Mouse (Mus musculus) liver, adult (tissue): ENCODE measurements around the gene Gm4969.

Source experiments
- GATA4 ChIP-seq: IDR thresholded peaks from 2 replicates; pipeline ENCODE4 v1.6.1; 2014; ENCODE audit warnings: mild to moderate bottlenecking, low read length; ENCODE audit not compliant: insufficient replicate concordance

The Gm4969 gene

GRCm38 (mm10) chr7:19118028-19118771 lies at the start of gene Gm4969:
TSS of gene Gm4969 (minus strand) at chr7:19118368.
- no peak for TF ChIP-seq GATA4

DNA sequence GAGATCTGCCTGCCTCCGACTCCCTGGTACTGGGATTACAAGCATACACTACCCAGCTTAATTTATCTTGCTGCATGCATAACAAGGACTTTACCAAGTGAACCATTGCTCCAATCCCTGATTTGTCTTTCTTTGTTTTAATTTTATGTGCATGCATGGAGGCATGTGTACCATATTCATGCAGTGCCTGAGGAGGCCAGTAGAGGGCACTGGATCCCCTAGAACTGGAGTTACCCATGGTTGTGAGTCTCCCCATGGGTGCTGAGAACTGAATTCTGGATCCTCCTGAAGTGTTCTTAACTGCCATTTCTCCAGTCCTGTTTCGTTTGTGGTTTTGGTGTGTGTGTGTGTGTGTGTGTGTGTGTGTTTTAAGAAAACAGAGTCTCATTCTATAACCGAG lies 48.8 kb upstream of the Gm4969 start:
- TF ChIP-seq GATA4, result no peak

- TF ChIP-seq GATA4, result no peak
Measured at GRCm38 (mm10) chr7:19165656-19166423, 47.7 kb upstream of the Gm4969 start, which contains the start of gene Gipr. TSS of gene Gipr (minus strand) at chr7:19166127.

DNA sequence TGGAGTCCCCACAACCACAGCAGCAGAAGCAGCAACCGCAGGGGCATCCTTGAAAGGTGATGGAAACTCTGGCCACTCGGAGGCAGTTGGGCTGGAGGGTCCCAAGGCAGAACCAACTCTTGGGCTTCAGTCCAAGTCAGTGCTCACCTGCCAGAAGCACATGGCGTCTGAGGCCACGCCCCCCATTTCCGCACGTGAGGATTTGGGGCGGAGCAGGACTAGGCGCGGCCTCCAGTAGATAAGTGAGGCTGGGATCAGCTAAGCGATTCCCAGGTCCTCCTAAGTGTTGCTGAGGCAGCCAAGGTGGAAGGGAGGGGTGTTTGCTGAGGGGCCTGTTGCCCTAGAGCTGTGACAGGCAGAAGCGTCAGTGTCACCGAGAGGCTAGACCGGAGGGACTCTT lies 46.8 kb upstream of the Gm4969 start:
- no peak for TF ChIP-seq GATA4

GRCm38 (mm10) chr7:19164189-19164588 lies 46.0 kb upstream of the Gm4969 start:
- no peak for TF ChIP-seq GATA4

DNA sequence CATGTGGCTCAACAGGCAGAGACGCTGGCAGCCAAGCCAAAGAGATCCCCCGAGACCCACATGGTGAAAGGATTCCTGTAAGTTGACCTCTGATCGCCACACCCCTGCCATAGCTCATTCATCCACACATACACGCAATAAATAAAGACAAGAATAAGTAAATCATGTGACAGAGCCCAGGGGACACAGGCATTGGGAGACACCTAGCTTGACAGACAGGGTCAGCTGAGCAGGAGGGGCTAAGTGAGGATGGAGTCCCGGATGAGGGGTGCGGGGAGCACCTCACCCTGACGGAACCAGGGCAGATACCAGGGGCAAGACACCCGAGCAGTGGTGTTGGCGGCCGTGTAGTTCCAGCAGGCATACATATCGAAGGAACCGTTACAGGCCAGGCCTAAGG lies 45.6 kb upstream of the Gm4969 start:
- TF ChIP-seq GATA4, result no peak

- no peak for TF ChIP-seq GATA4
Measured at GRCm38 (mm10) chr7:19162928-19163327, 44.8 kb upstream of the Gm4969 start.

DNA sequence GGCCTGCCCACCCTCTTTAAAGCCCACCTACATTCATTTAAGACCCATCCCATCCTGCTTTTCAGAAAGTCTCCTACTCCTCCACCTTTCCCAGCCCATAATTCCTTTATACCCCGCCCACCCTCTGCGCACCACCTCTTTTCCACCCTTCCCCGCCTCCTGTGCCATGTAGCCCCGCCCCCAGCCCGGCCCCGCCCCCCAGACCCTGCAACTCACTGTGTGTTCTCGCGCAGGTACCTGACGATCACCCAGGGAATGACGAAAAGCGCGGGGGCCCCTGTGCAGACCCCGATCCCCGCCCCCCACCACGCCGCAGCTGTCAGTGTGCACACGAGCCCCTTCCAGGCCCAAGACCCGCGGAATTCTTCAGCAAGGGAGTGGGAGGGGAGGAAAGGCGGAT lies 41.9 kb upstream of the Gm4969 start:
- no peak for TF ChIP-seq GATA4

GRCm38 (mm10) chr7:19159411-19159810 lies 41.2 kb upstream of the Gm4969 start:
- no peak for TF ChIP-seq GATA4

- TF ChIP-seq GATA4, result no peak
Measured at GRCm38 (mm10) chr7:19158601-19159000, 40.4 kb upstream of the Gm4969 start.

DNA sequence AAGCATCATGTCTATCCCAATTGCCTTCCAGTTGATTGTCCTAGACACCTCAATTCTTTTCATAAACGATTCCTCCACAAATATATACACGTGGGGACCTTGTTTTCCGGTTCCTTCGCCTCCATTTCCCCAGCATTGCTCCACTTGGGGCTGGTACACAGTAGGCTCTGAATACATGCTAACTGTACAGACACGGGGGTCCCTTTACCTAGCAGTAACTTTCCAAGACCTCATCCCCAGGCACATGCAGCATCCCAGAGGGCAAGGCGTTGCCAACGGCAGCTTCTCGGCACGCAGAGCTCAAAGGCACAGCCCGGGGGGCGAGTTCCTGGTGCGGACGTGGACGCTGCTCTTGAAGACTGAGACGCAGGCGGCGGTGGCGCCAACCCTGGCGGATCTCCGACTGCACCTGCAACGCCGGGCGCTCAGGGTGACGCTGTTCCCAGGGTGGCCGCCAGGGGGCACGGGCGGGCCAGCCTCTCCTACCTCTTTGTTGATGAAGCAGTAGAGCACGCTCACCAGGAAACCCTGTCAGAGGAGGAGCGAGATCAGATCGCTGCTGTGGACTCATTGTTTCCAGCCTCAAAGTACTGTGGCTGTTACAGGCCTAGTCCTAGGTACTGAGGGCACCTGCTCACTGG lies 39.1 kb upstream of the Gm4969 start:
- no peak for TF ChIP-seq GATA4

- no peak for TF ChIP-seq GATA4
Measured at GRCm38 (mm10) chr7:19155825-19156475, 37.8 kb upstream of the Gm4969 start.

DNA sequence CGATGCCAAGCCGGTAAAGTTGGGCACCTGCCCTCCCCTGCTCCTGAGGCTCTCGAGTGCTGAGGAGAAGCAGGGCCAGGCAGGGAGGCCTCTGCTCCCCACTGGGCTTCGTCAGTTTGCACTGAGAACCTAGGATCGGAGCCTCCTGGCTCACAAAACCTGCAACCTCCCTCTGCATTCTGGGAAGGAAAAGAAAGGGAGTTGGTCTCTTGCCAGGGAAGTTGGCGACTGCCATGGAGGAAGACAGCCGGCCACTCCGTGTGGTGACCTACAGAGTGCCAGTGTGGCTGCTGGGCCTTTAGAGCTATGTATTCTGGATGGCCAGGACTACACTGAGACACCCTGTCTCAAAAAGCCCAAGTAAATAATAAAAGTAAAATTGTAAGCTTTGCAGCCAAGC lies 36.6 kb upstream of the Gm4969 start:
- TF ChIP-seq GATA4, result no peak

DNA sequence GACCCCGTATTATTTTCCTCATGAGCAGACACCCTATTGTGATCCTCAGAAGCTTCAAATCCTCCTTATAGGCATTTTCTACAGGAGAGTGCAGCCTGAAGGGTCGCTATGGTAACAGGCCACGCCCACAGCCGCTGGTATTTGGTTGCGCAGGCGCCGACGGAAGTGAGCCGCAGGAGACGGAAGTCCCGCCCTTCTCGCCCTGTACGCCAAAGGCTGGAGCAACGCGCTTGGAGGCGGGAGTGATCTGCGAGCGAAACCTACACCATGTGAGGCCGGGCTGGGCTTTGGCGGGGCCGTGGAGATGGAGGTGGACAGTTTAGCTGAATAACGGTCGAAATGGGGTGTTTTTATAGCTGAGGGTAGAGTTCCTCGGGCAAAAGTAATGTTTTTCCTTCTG lies 31.5 kb upstream of the Gm4969 start, which contains the start of gene Snrpd2:
Gene Snrpd2 (plus strand): TSS at position 97 of the 400 bp plus-strand sequence.
- no peak for TF ChIP-seq GATA4

GRCm38 (mm10) chr7:19148875-19149541 lies 30.8 kb upstream of the Gm4969 start, which contains the start of gene Qpctl:
TSS of gene Qpctl (minus strand) at chr7:19149291.
- TF ChIP-seq GATA4, result no peak

DNA sequence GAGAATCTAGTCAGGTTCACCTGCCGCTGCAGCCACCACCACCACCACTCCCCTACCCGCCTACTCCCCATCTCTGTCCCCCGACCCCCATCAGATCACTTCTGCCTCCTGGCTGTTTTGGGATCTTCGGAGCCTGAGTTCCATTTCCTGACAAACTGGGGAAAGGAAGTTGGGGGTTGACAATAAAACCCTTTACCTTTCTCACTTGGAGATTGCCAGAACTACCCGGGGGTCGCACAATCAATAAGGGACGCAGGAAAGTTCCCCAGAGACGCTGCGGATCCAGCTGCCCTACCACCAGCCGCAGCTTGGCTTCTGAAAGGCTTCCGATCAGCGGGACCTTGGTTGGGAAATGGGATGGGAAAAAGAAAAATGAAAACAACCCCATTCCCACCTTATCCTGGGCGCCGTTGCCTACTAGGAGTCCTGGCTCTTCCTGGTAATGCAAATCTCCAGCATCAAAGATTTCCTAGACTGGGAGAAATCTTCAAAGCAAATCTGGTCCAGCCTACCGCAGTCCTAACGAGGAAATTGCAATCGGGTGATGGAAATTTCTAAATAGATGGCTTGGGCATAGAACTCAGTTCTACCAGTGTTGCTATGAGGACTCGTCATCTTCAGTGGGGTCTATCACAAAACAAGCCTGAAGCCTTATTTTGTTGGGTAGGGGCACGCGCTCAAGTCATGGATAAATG lies 30.2 kb upstream of the Gm4969 start:
- no peak for TF ChIP-seq GATA4
